Mouse (Mus musculus) macrophage (primary cell): ENCODE measurements around the gene Cbx4. TPM values are rescaled to one million over a fixed set of nuclear protein-coding genes. Genes with fewer than 3 reads are reported as not detected.
A peak's percentile ranks its signal among the peaks of the same experiment; 100 is the strongest.

Source experiments
- H3K27ac ChIP-seq: fragments of 350-480 bp; formaldehyde crosslinking; 2 replicates; pipeline ENCODE4 v1.9.0; 2021
- H3K36me3 ChIP-seq: fragments of 350-480 bp; formaldehyde crosslinking; 2 replicates; pipeline ENCODE4 v1.9.0; 2021; ENCODE audit errors: inconsistent target
- H3K4me3 ChIP-seq: fragments of 350-480 bp; formaldehyde crosslinking; 2 replicates; pipeline ENCODE4 v1.9.0; 2021; ENCODE audit errors: inconsistent target
- H3K79me2 ChIP-seq: fragments of 350-480 bp; formaldehyde crosslinking; 2 replicates; pipeline ENCODE4 v1.9.0; 2021; ENCODE audit errors: inconsistent target
- WGBS: methylation state at CpG from one replicate; pipeline ENCODE4 v1.1.7; 2026; ENCODE audit warnings: inconsistent platforms; ENCODE audit not compliant: missing documents; 5-methylcytosine and 5-hydroxymethylcytosine counted together
- polyA plus RNA-seq: library from polyadenylated mRNA; stranded (reverse); fragments of 250-400 nt; gene quantifications from 3 replicates; pipeline ENCODE4 v1.2.4, GENCODE M21; 2018; ENCODE audit warnings: inconsistent platforms

The Cbx4 gene
- polyA plus RNA-seq, 1 experiment from 2014 or later = 14.3 TPM

DNA sequence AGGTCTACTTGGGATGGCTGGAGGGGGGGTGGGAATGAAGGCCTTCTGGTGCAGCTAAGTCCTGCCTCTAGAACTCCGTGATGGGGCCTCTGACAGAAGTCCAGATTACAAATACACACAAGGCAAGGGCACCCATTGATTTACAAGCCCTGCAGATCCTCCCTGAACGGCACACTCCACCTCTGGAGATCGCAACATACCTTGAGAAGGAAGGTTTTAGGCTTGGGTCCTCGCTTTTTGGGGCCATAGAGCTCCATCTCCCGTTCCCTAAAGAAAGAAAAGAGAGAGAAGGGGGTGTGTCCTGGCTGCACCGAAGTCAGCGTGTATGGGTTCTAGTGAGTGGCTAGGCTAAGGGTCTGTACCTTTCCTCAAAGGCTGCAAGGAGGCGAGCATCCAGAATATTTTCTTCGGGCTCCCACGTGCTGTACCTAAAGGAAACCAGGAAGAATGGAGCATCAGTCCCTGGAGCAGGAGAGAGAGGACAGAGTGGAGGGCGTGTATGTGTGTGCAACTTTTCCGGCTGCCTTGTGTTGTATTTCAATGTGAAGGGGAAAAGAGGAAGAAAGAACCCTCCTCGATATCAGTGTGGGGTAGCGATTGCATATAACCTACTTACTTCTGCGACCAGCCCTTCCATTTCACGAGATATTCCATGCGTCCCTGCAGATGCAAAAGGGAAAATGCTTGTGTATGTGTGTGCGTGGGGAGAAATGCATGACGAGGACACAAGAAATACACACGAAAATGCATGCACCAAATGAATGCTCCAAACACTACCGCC, 46.1 kb downstream of the Cbx4 start:
- WGBS = 19% methylated on average over 19 of the region's 21 CpGs
- peak overlapping the region; percentile 55 for H3K4me3 ChIP-seq

DNA sequence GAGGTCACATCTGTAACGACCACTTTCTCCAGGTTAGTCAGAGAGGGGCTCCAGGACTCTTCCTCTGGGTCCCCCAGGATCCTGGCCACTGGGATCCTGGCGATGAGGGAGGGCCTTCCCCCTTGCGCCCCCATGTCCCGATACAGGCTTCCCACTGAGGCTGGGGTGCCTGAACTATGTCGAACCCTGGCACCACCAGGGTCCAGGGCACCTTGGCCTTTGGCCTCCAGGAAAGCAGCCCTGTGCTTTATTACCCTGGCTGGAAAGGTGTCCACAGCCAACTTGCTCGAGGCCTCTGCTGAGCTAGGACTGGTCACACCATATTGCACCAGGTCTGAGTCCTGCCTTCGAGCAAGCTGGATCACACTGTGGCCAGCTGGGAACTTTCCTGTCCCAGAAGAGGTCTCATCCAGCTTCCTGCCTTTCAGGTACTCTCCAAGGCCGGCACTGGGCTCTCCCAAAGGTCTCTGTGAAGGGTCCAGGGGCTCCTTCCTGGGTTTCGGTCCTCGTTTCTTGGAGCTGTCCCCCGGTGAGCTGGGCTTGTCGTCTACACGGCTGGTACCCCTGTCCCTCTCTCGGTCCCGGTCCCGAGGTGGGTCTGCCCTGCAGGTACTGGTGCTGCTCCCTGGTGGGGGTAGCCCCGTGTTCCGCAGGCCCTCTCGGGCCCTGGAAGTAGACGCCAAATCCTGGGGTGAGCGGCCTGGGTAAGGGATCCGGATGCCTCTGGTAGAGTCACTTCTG, 47.1 kb downstream of the Cbx4 start:
- 95% methylated on average over 21 of the region's 22 CpGs for WGBS
- Histone ChIP-seq H3K79me2 (no peaks in the 10 kb centered on the region), H3K27ac (no peak overlapping the region), H3K36me3 (peaks cover 6% of the 10 kb centered on the region; the same call in 1 of the 2 replicates), H3K4me3 (no peak overlapping the region)

More for the DNA sequence above, 46.1 kb downstream of the Cbx4 start:
- H3K36me3 ChIP-seq = peaks cover 6% of the 10 kb centered on the region; the same call in 1 of the 2 replicates
- H3K27ac ChIP-seq = no peak overlapping the region
- H3K79me2 ChIP-seq = no peaks in the 10 kb centered on the region

DNA sequence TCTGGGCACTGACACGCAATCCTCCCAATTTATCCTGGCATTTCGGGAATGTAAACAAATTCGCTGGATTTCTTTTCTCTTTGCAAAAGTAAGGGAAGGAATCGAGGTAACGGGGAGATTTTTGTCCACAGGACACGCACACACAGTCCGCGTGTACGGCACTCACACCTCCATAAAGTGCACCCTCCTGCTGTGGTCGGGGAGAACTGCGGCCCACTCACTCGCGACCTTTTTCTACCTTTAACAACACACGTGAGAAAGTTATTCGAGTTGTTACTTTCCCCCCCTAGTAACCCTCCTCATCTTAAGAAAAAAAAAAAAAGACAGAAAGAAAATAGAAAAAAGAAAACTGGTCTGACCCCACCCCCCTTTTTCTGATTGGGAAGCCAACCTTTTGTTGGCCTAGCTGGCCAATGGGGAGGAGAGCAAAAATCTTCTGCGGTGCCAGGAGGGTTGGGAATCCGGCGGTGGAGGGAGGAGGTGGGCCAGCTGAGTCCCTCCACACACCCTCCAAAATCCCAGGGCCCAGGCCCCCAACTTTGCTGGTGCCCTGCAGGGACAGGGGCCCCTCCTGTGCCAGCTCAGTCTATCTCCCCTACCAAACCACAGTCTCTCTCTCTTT, 48.1 kb downstream of the Cbx4 start:
- Histone ChIP-seq H3K79me2 (no peaks in the 10 kb centered on the region), H3K36me3 (peaks cover 6% of the 10 kb centered on the region; the same call in 1 of the 2 replicates), H3K4me3 (no peak overlapping the region), H3K27ac (no peak overlapping the region)
- WGBS = 92% methylated on average over 9 of the region's 18 CpGs

DNA sequence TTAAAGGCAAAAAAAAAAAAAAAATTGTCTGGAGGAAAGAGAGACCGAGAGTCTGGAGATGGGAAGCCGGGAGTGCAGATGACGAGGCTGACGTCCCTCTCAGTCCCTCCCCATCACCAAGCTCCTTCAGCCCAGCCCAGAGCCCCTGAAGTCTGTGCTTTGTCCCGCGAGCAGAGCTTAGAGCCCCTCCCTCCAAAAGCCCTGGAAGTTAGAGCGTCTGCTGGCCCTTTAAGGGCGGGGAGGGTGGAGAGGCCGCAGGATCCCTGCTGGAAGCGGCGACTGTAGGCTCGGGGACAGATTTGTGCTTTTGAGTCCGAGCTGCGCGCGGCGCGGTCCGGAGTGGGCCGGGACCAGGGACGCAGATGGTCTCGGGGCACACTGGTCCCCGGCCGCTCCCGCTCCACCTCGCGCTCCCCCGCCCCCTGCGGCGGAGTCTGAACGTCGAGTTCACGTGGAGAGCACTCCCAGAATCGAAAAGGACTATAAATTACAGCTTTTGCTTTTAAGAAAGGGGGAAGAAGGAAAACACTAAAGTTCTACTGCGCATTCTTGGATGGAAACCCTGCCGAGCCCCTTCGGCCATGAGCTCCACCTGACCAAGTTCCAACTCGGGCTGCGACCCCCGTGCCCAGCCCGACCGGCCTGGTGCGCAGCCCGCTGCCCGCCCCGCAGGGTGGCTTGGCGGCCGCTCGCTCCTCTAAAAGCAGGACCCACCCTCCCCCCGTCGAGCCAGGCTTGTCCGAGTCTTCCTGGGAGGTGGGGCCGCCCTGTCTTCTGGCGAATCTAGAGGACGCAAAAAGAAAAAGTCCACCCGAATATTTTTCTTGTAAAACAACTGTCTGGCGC, 48.9 kb downstream of the Cbx4 start:
- Histone ChIP-seq H3K79me2 (no peaks in the 10 kb centered on the region), H3K4me3 (no peak overlapping the region)
- 43% methylated on average over 52 of the region's 57 CpGs for WGBS

DNA sequence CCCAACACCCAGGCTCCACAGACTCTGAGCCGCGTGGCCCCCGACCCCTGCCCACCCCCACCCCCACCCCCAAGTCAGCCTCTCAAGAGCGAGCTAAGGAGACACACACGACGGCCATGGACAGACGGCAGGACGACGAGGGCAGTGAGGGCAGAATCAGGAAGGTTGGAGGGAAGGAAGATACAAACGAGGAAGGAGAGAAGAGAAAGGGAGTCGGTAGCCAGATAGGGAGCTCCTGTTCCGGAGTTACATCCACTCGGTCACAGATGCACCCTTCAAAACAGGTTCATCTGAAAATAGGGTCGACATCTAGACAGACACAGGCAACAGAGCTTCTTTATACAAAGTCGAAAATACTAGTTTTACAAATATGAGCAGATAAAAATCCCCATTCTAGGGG, 49.6 kb downstream of the Cbx4 start:
- H3K4me3 ChIP-seq = no peak overlapping the region
- WGBS = 6% methylated on average over 14 of the region's 15 CpGs
- H3K27ac ChIP-seq = no peak overlapping the region
- peaks cover 6% of the 10 kb centered on the region; the same call in 1 of the 2 replicates for H3K36me3 ChIP-seq
- H3K79me2 ChIP-seq = no peaks in the 10 kb centered on the region

More for the DNA sequence above, 48.9 kb downstream of the Cbx4 start:
- peaks cover 6% of the 10 kb centered on the region; the same call in 1 of the 2 replicates for H3K36me3 ChIP-seq
- H3K27ac ChIP-seq = no peak overlapping the region

DNA sequence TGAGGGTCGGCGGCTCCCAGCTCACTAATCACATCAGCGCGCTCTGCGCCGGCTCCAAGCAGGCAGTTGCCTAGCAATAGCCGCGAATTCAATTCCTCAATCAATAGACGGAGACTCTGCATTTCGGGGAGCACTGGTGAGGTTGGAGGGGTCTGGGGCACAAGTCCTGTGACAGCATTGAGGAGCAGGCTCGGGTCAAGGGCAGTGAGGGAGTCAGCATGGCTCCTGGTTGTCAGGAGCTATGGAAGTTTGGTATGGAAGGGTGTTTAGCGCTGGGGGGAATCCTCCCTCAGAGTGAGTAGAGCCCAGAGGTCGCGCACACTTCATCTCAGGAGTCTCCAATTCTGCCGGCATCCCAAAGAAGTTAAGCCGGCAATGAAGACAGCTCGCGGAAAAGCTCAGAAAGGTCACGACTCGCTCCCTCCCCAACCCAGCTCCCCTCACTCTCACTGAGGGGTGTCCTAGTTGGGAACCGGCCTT, 50.3 kb downstream of the Cbx4 start:
- Histone ChIP-seq H3K79me2 (no peaks in the 10 kb centered on the region), H3K4me3 (no peak overlapping the region)
- 16% methylated on average over 21 of the region's 21 CpGs for WGBS

DNA sequence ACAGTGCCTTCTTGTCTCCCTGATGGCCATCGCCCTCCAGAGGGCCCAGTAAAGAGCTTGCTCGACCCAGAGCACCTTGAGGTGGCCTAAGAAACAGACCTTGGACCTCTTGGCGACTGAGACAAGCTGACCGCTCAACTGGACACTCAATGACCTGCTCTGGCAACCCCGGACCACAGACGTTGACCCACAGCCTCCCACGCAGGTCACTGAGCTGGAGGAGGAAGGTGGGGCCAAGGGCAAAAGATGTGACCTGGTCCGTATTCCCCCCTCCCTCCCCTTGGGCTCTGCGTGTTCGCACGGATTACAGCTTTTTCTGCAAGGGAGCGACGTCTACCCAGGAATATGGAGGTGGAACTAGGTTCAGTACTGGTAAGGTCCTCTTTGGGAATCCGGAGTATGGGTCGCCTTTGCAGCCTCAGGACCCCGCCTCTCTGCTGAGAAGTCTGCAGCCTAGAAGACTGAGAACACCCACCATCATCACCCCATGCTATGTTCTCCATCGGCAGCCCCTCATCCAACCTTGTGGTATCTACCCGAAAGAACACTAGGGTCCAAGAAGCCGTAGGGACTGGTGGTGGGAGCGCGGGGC, 50.8 kb downstream of the Cbx4 start:
- Histone ChIP-seq H3K36me3 (peaks cover 6% of the 10 kb centered on the region; the same call in 1 of the 2 replicates), H3K27ac (no peak overlapping the region), H3K79me2 (no peaks in the 10 kb centered on the region), H3K4me3 (no peak overlapping the region)
- 15% methylated on average over 21 of the region's 21 CpGs for WGBS

More for the DNA sequence above, 50.3 kb downstream of the Cbx4 start:
- Histone ChIP-seq H3K27ac (no peak overlapping the region), H3K36me3 (peaks cover 6% of the 10 kb centered on the region; the same call in 1 of the 2 replicates)

DNA sequence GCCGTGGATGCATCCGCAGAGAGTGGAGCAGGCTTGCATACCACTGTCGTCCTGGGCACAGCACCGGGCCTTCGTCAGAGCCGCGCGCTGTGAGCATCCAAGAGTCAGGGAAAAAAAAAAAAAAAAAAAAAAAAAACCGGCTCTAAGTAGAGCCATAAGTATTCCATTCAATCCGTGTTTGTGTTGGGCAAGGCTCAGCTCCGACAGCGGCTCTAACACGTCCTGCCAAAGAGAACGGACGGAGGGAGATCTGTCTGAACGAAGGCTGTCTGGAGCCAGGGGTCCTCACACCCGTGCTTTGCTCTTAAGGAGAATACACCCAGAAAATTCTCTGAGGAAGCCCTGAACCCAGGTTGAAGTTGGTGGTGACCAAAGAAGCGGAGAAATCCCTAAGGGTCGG, 51.4 kb downstream of the Cbx4 start:
- Histone ChIP-seq H3K27ac (no peak overlapping the region), H3K36me3 (peaks cover 6% of the 10 kb centered on the region; the same call in 1 of the 2 replicates), H3K4me3 (no peak overlapping the region), H3K79me2 (no peaks in the 10 kb centered on the region)
- WGBS = 22% methylated on average over 18 of the region's 19 CpGs

DNA sequence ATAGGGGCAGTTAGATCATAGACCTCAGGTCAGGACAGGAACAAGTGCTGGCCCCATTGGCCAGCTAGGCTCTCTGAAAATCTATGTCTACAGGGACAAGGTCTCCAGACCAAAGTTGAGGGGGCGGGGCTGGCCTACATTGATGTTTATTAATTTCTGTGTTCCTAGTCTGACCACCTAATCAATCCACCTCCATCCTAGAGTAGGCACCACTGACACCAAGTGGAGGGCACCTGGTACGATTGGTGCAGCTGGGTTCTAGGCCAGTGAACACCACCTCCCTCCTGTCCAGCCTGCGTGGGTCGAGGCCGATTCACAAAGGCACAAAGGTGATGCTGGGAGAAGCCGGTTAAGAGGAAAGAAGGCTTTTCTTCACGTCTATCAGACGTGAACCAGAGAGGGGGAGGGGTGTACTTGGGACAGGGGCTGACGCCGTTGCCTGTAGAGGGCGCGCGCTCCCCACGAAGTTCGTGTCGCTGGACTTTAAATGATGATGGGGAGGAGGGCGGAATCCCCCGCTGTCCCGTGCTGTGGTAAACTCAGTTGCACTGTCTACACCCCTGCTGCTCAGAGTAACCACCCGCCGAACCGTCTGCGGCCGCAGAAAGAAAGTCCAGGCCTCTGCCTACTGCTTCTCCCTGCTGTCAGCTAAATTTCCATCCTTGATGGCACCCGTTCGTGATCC, 52.0 kb downstream of the Cbx4 start:
- no peak overlapping the region for H3K4me3 ChIP-seq
- H3K79me2 ChIP-seq = no peaks in the 10 kb centered on the region

More for the DNA sequence above, 52.0 kb downstream of the Cbx4 start:
- Histone ChIP-seq H3K27ac (no peak overlapping the region), H3K36me3 (peaks cover 6% of the 10 kb centered on the region; the same call in 1 of the 2 replicates)
- 3% methylated on average over 26 of the region's 26 CpGs for WGBS

Other genes starting within 250 kb of the Cbx4 start
- gene Rbfox3, start 174.6 kb downstream of the Cbx4 start, polyA plus RNA-seq = not detected in 3 replicates
- not detected in 3 replicates for gene Enpp7, start 98.0 kb downstream of the Cbx4 start, polyA plus RNA-seq
- gene Cbx2, start 63.3 kb downstream of the Cbx4 start, polyA plus RNA-seq = 1.3 to 1.8 TPM (median 1.5 TPM) in 3 replicates
- 3.4 to 4.0 TPM (median 3.6 TPM) in 3 replicates for gene Cbx8, start 45.3 kb downstream of the Cbx4 start, polyA plus RNA-seq
- gene Tbc1d16, start 142.3 kb upstream of the Cbx4 start, polyA plus RNA-seq = 3.2 to 6.5 TPM (median 4.1 TPM) in 3 replicates
- 0.67 to 1.2 TPM (median 0.70 TPM) in 3 replicates for gene Ccdc40, start 142.4 kb upstream of the Cbx4 start, polyA plus RNA-seq
- 61.8 to 138 TPM (median 92.6 TPM) in 3 replicates for gene Gaa, start 181.7 kb upstream of the Cbx4 start, polyA plus RNA-seq
- gene Eif4a3, start 213.9 kb upstream of the Cbx4 start, polyA plus RNA-seq = 73.3 to 139 TPM (median 79.7 TPM) in 3 replicates
- gene Card14, start 221.5 kb upstream of the Cbx4 start, polyA plus RNA-seq = 0.06 to 0.68 TPM (median 0.22 TPM) in 3 replicates